Mouse (Mus musculus) myocyte (in vitro differentiated cells): ENCODE data around the gene Rps27.

ENCODE experiments used
- CEBPB ChIP-seq: IDR thresholded peaks from 2 replicates; pipeline ENCODE4 v1.6.1; 2011; ENCODE audit warnings: mild to moderate bottlenecking, moderate library complexity; ENCODE audit not compliant: poor library complexity, insufficient read depth, severe bottlenecking
- E2F4 ChIP-seq: IDR thresholded peaks from one replicate; pipeline ENCODE4 v1.6.1; 2011; ENCODE audit warnings: mild to moderate bottlenecking, control low read depth, moderate library complexity; ENCODE audit not compliant: insufficient read depth
- MAX ChIP-seq: IDR thresholded peaks from one replicate; pipeline ENCODE4 v1.6.1; 2011; ENCODE audit warnings: low read depth, mild to moderate bottlenecking, control low read depth
- MYOD1 ChIP-seq, 3 experiments: IDR thresholded peaks; one replicate each; pipeline ENCODE4 v1.6.1; 2011; ENCODE audit warnings: control low read depth in 2 of 3, low read depth in 2 of 3, mild to moderate bottlenecking in 2 of 3, moderate library complexity in 1 of 3; ENCODE audit not compliant: insufficient read length in 2 of 3, control insufficient read depth in 1 of 3
- MYOG ChIP-seq, 3 experiments: IDR thresholded peaks; one replicate each; pipeline ENCODE4 v1.6.1; 2011; ENCODE audit warnings: control low read depth in 2 of 3, low read depth in 2 of 3, mild to moderate bottlenecking in 2 of 3; ENCODE audit not compliant: insufficient read length in 2 of 3, control insufficient read depth in 1 of 3, insufficient read depth in 1 of 3
- POLR2A ChIP-seq: IDR thresholded peaks from one replicate; pipeline ENCODE4 v1.6.1; 2011; ENCODE audit warnings: low read depth, mild to moderate bottlenecking, control low read depth, moderate library complexity; ENCODE audit not compliant: insufficient read length
- POLR2AphosphoS2 ChIP-seq: IDR thresholded peaks from one replicate; pipeline ENCODE4 v1.6.1; 2011; ENCODE audit warnings: low read depth, control low read depth; ENCODE audit not compliant: insufficient read length
- REST ChIP-seq: IDR thresholded peaks from one replicate; pipeline ENCODE4 v1.6.1; 2011; ENCODE audit warnings: mild to moderate bottlenecking, control low read depth, moderate library complexity; ENCODE audit not compliant: insufficient read depth, insufficient read length
- SRF ChIP-seq: IDR thresholded peaks from one replicate; pipeline ENCODE4 v1.6.1; 2011; ENCODE audit warnings: low read depth; ENCODE audit not compliant: control insufficient read depth, insufficient read length
- TCF12 ChIP-seq: IDR thresholded peaks from one replicate; pipeline ENCODE4 v1.6.1; 2011; ENCODE audit warnings: mild to moderate bottlenecking, control low read depth; ENCODE audit not compliant: poor library complexity, insufficient read depth, severe bottlenecking
- TCF3 ChIP-seq: IDR thresholded peaks from one replicate; pipeline ENCODE4 v1.6.1; 2011; ENCODE audit warnings: low read depth, control low read depth; ENCODE audit not compliant: insufficient read length
- USF1 ChIP-seq: IDR thresholded peaks from one replicate; pipeline ENCODE4 v1.6.1; 2011; ENCODE audit warnings: low read depth, mild to moderate bottlenecking, control low read depth, moderate library complexity

GRCm38 (mm10) chr3:90204582-90204981 is 8.9 kb downstream of the Rps27 start:
- no peak for TF ChIP-seq POLR2A
- TF ChIP-seq CEBPB = no peak
- no peak for TF ChIP-seq TCF12
- TF ChIP-seq SRF = no peak
- TF ChIP-seq MAX = no peak
- no peak for TF ChIP-seq E2F4
- no peak for TF ChIP-seq MYOG (IDR thresholded peaks at IDR 0.05; ENCODE audit: control insufficient read depth in 1 of 3, insufficient read depth in 1 of 3, insufficient read length in 2 of 3, low read depth in 2 of 3)
- no peak for TF ChIP-seq USF1
- TF ChIP-seq POLR2AphosphoS2 = no peak
- TF ChIP-seq MYOD1 (IDR thresholded peaks at IDR 0.05; ENCODE audit: control insufficient read depth in 1 of 3, insufficient read length in 2 of 3, low read depth in 2 of 3) = no peak
- TF ChIP-seq REST = no peak
- TF ChIP-seq TCF3 = no peak
